Mouse (Mus musculus): Measurements from ENCODE around the gene Mpzl1.

Mpzl1 gene

GRCm38 (mm10) chr1:165576005-165576404 is 58.3 kb downstream of the Mpzl1 start:
- DNase-seq = no peak

- DNase-seq = no peak
Measured at GRCm38 (mm10) chr1:165567466-165567865, 66.9 kb downstream of the Mpzl1 start.

- DNase-seq = no peak
Measured at GRCm38 (mm10) chr1:165565283-165565682, 69.1 kb downstream of the Mpzl1 start.

- DNase-seq = peak; percentile 93 to 96
Measured at GRCm38 (mm10) chr1:165559073-165559472, 75.3 kb downstream of the Mpzl1 start.

- peak; percentile 59 to 68 for DNase-seq
Measured at GRCm38 (mm10) chr1:165556711-165557110, 77.6 kb downstream of the Mpzl1 start.

Data from cerebellum, postnatal 10 days (tissue).